Mouse (Mus musculus) liver, embryonic 14.5 days (tissue): Measurements from ENCODE around the gene Tbc1d10a. TPM values are rescaled to one million over a fixed set of nuclear protein-coding genes. Genes with fewer than 3 reads are reported as not detected.
"Not testable (repeated sequence)": the region's sequence is repeated elsewhere in the genome, so short reads cannot be mapped to it uniquely, and the experiment has no call there.

Experiments
- ATAC-seq: fragments of 200-750 bp; cut with Nextera tagmentation; 2 replicates; pipeline ENCODE4 v1.8.0; 2017; ENCODE audit warnings: moderate number of reproducible peaks, mild to moderate bottlenecking, moderate library complexity; ENCODE audit not compliant: insufficient read depth
- DNase-seq, 3 experiments: peaks; one replicate each; pipeline ENCODE4 v3.0.0-alpha.2; 2012 to 2013; ENCODE audit warnings: low read depth in 3 of 3, low spot score in 3 of 3
- H3K27ac ChIP-seq: fragments of 300-500 bp; sonication (generic); 2 replicates; pipeline ENCODE4 v1.5.1; 2014; ENCODE audit warnings: moderate library complexity, mild to moderate bottlenecking, control low read depth, inconsistent platforms
- H3K27me3 ChIP-seq: fragments of 300-500 bp; sonication (generic); 2 replicates; pipeline ENCODE4 v1.6.1; 2014; ENCODE audit warnings: mild to moderate bottlenecking, low read length, moderate library complexity; ENCODE audit not compliant: control insufficient read depth, insufficient read depth
- H3K36me3 ChIP-seq: fragments of 300-500 bp; sonication (generic); replicated peaks from 2 replicates; pipeline ENCODE4 v1.6.1; 2014; ENCODE audit warnings: low read depth; ENCODE audit not compliant: control insufficient read depth, insufficient read depth
- H3K4me1 ChIP-seq, 2 experiments: fragments of 200-500 bp in 1 of 2; fragments of 300-500 bp in 1 of 2; sonication (generic) in 1 of 2; replicated peaks; 2 replicates each; pipeline ENCODE4 v1.6.1; 2012 to 2014; ENCODE audit warnings: antibody characterized with exemption in 1 of 2, inconsistent platforms in 1 of 2, low read length in 1 of 2; ENCODE audit not compliant: control insufficient read depth in 2 of 2, insufficient read depth in 2 of 2
- H3K4me2 ChIP-seq: fragments of 300-500 bp; sonication (generic); 2 replicates; pipeline ENCODE4 v1.6.1; 2014; ENCODE audit warnings: low read depth, mild to moderate bottlenecking, control low read depth, moderate library complexity
- H3K4me3 ChIP-seq, 2 experiments: fragments of 200-500 bp in 1 of 2; fragments of 300-500 bp in 1 of 2; sonication (generic) in 1 of 2; 2 replicates each; pipeline ENCODE4 v1.5.1; 2012 to 2014; ENCODE audit warnings: low read depth in 2 of 2, low read length in 2 of 2, mild to moderate bottlenecking in 2 of 2, control low read depth in 1 of 2, inconsistent platforms in 1 of 2, moderate library complexity in 1 of 2; ENCODE audit not compliant: insufficient read depth in 1 of 2
- H3K9ac ChIP-seq: fragments of 300-500 bp; sonication (generic); replicated peaks from 2 replicates; pipeline ENCODE4 v1.6.1; 2014; ENCODE audit warnings: mild to moderate bottlenecking, control low read depth, moderate library complexity
- H3K9me3 ChIP-seq: fragments of 300-500 bp; sonication (generic); 2 replicates; pipeline ENCODE4 v1.6.1; 2016; ENCODE audit warnings: low read length, mixed read lengths; ENCODE audit not compliant: control insufficient read depth
- CTCF ChIP-seq: IDR thresholded peaks from 2 replicates; pipeline ENCODE4 v1.5.1; 2016; ENCODE audit warnings: antibody characterized with exemption, low read depth, control low read depth
- EP300 ChIP-seq: IDR thresholded peaks from 2 replicates; pipeline ENCODE4 v1.6.1; 2016; ENCODE audit warnings: antibody characterized with exemption, low read depth
- WGBS: fragments of 180-500 bp; shearing (Covaris S2); extraction: QIAGEN DNeasy Blood & Tissue Kit; methylation state at CpG from one replicate; pipeline ENCODE4 v1.1.7; 2014; ENCODE audit not compliant: insufficient replicate concordance; 5-methylcytosine and 5-hydroxymethylcytosine counted together
- polyA plus RNA-seq, 2 experiments: library from polyadenylated mRNA; depleted of rRNA in 1 of 2; stranded (reverse) in 1 of 2; unstranded in 1 of 2; fragments of >200 nt; fragmentation: Nextera tagmentation in 1 of 2; extraction: Ambion mirVana in 1 of 2; gene quantifications; 2 replicates each; pipeline versions ENCODE4 v1.2.1 to v1.2.3; 2012 to 2014

Gene Tbc1d10a
- polyA plus RNA-seq, 2 experiments = 2.6 to 6.2 TPM

GRCm38 (mm10) chr11:4182061-4182460, 4.5 kb upstream of the Tbc1d10a start:
- Histone ChIP-seq H3K27ac (no peak overlapping the region), H3K9ac (no peak overlapping the region), H3K9me3 (no peaks in the 10 kb centered on the region), H3K27me3 (no peaks in the 10 kb centered on the region), H3K4me2 (no peak overlapping the region), H3K4me1 (no peaks in the 10 kb centered on the region; a peak in 1 of 4 replicates), H3K36me3 (peaks cover 50% of the 10 kb centered on the region), H3K4me3 (no peak overlapping the region)
- 61% methylated on average over 1 of the region's 1 CpGs for WGBS
- DNase-seq (no peak), ATAC-seq (no peak)
- TF ChIP-seq EP300 (no peak), CTCF (no peak)

GRCm38 (mm10) chr11:4183511-4183910, 3.1 kb upstream of the Tbc1d10a start:
- H3K36me3 ChIP-seq = peaks cover 35% of the 10 kb centered on the region

GRCm38 (mm10) chr11:4184251-4184952, 2.2 kb upstream of the Tbc1d10a start:
- H3K9ac ChIP-seq = no peak overlapping the region
- peaks cover 28% of the 10 kb centered on the region for H3K36me3 ChIP-seq
- ATAC-seq (no peak), DNase-seq (no peak)
- H3K4me2 ChIP-seq = no peak overlapping the region
- 70% methylated on average over 4 of the region's 4 CpGs for WGBS
- no peaks in the 10 kb centered on the region for H3K9me3 ChIP-seq
- peaks cover 0 to 3% of the 10 kb centered on the region in 2 experiments; a peak in 3 of 4 replicates for H3K4me1 ChIP-seq
- H3K4me3 ChIP-seq = no peak overlapping the region
- TF ChIP-seq EP300 (no peak), CTCF (no peak)
- no peaks in the 10 kb centered on the region for H3K27me3 ChIP-seq
- no peak overlapping the region for H3K27ac ChIP-seq

More at GRCm38 (mm10) chr11:4183511-4183910, 3.1 kb upstream of the Tbc1d10a start:
- peaks cover 0 to 3% of the 10 kb centered on the region in 2 experiments; a peak in 3 of 4 replicates for H3K4me1 ChIP-seq
- H3K9me3 ChIP-seq = no peaks in the 10 kb centered on the region
- no peak overlapping the region for H3K9ac ChIP-seq
- DNase-seq (no peak), ATAC-seq (no peak)
- no peak overlapping the region for H3K4me2 ChIP-seq
- no peaks in the 10 kb centered on the region for H3K27me3 ChIP-seq
- H3K27ac ChIP-seq = no peak overlapping the region
- no peak overlapping the region for H3K4me3 ChIP-seq
- TF ChIP-seq EP300 (no peak), CTCF (no peak)

- 76% methylated on average over 6 of the region's 6 CpGs for WGBS
- H3K36me3 ChIP-seq = peaks cover 17% of the 10 kb centered on the region
- not testable (repeated sequence) for DNase-seq, ATAC-seq, H3K4me3 ChIP-seq, H3K27me3 ChIP-seq, H3K4me2 ChIP-seq, H3K27ac ChIP-seq, H3K4me1 ChIP-seq, H3K9ac ChIP-seq, H3K9me3 ChIP-seq
Observed at GRCm38 (mm10) chr11:4185480-4185879, 1.1 kb upstream of the Tbc1d10a start.

GRCm38 (mm10) chr11:4187318-4187700, 720 bp downstream of the Tbc1d10a start:
- peak overlapping the region; percentile 91 for H3K4me2 ChIP-seq
- WGBS = 20% methylated on average over 9 of the region's 9 CpGs
- H3K27me3 ChIP-seq = no peaks in the 10 kb centered on the region
- no peaks in the 10 kb centered on the region for H3K9me3 ChIP-seq
- ATAC-seq (no peak), DNase-seq (peak in 1 of 3 experiments; percentile 10)
- H3K4me1 ChIP-seq = peaks cover 3% of the 10 kb centered on the region in 2 experiments; a peak in 3 of 4 replicates
- peaks cover 5% of the 10 kb centered on the region for H3K36me3 ChIP-seq
- no peak overlapping the region for H3K27ac ChIP-seq
- peak overlapping the region; percentile 67 to 86 for H3K4me3 ChIP-seq
- peak overlapping the region; percentile 78 for H3K9ac ChIP-seq
- TF ChIP-seq EP300 (no peak), CTCF (no peak)
